Mouse (Mus musculus) cerebellum, postnatal 36 days (tissue): ENCODE results near the gene Maml3.
A peak's percentile ranks its signal among the peaks of the same experiment; 100 is the strongest.

Experiments
- DNase-seq, 2 experiments: peaks; one replicate each; pipeline ENCODE4 v3.0.0; 2021 to 2022; ENCODE audit warnings: mixed read lengths in 2 of 2

The Maml3 gene

DNA sequence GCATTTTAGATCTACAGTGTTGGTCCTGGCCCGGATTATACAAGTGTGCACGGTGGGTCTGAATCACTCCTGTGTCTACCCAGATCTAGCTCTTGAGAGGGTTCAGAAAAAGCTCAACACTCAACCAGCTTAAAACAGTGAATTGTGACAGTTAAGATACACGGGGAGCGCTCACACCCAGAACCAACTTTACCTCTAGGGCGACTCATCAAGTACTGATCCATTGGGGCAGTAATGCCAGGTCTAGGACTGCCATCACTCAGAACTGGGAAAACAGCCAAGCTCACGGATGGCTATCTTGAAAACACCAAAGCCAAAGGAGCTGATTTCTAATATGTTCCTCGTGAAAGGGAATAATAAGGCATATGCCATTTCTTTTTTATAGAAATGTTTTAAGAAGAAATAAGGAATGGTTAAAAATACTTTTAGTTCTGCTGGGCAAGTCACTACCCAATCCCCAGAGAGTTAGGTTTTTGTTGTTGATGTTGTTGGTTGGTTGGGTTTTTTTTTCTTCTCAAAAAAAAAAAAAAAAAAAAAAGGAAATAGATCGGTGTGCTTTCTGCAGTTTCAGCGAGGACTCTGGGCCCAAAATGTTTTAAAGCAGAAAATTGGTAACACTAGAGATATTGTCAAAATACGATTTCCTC is 103.9 kb downstream of the Maml3 start:
- no peak for DNase-seq

DNA sequence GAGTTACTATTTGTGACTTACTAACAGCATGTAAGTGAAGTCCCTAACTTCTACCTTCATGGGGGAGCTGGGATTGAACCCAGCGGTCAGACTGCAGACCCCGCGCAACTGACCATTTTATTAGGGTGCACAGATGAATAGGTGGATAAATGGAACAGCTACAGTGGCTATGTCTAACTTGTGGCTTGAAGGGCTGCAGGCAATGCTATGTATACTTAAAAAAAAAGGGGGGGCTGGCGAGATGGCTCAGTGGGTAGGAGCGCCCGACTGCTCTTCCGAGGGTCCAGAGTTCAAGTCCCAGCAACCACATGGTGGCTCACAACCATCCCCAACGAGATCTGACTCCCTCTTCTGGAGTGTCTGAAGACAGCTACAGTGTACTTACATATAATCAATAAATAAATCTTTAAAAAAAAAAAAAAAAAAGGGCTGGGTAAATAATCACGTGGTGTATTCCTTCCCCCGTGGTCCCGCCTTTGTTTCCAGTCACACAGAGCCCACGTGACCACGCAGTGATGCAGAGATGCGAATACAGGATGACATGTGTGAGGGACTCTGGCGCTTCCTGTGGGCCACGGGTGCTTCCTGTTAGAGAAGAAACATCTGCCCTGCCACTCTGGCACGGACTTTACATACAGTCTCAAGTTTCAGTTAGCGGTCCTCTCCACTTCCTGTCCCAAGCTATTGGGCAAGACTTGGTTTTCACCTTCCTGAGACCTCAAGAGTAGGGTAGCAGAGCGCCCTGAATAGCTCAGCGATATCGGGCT is 105.0 kb downstream of the Maml3 start:
- DNase-seq = no peak

DNA sequence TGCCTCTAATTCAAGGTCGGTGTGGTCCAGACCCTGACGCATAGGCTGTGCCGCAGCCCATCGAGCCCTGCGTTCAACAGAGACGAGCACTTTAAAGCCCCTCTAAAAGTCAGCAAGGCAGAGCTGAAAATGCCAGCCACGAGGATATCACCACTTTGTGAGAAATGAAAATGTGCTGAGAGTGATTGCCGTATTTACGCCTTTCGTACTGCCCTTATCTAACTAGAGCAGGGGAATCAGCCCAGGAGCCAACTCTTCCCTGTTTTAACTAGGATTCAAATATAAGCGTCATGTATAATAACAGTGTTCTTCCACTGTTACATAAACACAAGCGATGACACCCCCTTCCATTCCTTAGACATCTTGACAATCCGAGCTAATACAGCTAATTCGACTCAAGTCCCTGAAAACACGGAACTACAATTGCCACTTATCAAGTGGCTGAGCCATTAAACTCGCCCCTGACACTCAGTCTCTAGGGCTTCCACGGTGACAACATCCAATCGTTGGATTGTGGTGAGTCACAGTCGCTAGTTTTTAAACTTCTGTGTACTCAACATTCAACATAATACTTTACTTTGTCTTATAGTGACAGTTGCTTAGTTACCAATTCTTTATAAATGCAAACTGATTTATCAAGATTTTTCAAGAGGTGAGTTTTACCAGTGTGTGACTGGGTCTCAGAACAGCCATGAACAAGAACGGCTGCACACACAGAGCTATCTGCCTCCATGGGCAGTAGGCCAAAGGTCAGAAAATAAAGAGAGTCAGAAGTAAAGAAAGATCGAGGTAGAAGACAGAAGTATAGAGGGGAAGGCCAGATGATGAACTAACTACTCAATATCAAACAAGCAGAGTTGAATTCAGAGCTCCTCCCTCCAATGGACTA is 106.1 kb downstream of the Maml3 start:
- no peak for DNase-seq

DNA sequence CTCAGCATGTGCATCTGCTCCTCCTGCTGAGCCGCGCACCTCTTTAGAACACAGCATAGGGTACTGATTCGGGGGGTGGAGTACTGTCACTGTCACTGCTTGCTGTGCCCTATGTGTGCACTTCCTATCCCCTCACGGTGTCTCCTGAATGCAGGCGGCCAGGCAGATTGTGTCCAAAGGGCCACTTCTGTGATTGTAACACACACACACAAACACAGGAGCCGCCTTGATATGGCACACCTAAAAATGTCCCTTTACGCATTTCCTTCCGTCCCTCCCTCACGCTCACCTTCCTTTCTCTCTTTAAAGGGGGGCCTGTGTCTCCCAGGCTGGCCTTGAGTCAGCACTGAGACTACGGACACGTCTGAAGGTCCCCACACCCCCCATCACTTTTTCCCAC is 107.3 kb downstream of the Maml3 start:
- no peak for DNase-seq

DNA sequence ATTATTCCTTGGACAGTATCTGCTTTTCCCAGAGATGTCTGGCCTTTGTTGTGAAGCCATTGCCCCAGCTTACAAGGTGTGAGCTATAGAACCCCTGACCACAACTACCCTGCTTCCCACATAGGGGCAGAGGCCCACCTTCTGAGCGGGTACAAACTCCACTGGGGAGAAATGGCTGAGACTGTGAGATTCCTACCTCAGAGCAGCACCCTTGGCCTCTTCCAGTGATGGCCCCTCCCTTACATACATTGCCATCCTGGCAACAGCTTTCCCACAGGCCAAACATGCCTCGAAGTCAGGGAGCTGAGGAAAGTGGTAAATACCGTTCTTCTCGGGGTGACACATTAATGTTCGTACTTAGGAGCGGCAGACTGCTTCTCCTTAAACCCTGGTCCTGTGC is 118.4 kb downstream of the Maml3 start:
- no peak for DNase-seq

DNA sequence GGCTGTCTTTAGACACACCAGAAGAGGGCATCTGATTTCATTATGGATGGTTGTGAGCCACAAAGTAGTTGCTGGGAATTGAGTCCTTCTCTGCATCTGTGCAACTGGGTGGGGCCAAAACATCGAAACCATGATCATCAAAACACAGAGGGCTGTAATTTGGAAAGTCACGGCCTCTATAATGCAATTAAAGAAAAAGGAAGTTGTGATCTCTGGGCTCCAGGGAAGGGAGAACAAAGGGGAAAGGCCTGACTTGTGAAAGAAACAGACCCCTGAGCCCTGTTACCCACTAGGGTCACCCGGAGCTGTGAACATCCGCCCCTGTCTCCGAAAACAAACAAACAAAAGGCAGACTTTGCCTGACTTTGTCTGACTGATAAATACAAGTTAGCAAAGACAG is 123.4 kb downstream of the Maml3 start:
- no peak for DNase-seq

DNA sequence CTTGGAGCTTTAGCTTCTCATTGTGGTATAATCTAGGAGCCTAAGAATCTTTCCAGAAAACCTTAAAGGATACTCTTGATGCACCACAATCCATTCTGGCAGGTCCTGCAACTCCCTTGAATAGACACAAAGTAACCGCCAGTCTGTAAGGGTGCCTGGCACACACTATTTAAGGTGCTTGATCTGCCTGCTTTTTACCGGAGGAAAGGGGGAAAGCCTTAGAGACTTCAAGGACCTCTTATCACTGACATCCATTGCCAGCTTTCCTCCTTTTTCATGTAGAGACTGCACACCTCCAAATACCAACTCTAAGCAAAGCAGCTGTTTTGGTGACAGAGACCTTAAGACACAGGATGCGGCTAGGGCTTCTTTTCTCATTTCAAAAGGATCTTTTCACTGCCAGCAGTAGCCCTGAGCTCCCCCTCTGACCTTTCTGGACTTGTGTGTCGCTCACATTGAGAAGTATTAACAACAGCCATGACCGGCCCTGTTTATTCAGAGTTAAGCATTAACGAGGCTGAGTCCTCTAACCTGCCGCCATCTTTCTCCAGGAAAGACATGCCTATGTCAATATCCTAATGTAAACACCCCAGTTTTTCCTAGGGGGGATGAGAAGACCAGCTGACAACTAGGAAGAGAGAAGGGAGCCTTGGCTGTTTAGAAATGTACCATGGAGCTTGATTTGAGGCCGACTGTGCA is 127.1 kb downstream of the Maml3 start:
- DNase-seq = no peak

DNA sequence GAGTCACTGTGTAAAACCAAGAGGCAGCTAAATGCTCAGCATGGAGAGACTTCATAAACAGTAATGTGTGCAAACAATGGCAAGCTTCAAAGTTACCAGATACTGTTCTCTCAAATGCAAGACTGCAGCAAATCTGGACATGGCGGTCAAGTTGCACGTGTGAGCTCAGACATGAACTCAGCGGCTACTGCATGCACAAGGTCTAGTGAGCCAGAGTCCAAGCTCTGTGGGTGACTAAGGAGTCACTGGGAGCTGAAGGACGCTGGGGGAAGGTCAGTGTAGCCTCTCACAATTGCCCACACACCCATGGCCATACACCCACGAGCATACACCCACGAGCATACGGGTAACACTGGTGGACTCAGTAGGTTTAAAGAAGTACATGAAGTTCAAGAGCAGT is 130.3 kb downstream of the Maml3 start:
- DNase-seq = no peak

DNA sequence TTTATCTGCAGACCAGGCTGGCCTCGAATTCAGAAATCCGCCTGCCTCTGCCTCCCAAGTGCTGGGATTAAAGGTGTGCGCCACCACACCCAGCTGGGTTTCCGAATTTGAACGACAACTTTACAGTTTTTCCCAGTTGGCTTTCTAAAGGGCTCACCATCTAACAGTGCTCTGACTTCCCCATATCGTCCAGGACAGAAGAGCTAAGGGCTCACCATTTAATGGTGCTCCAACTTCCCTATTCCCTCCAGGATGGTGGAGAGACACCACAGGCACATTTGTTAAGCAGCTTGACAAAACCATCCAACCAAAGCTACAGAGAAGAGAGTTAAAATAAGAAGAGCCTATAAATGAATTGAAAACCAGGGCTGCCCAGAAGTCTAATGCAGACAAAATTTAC is 130.7 kb downstream of the Maml3 start:
- DNase-seq = no peak

DNA sequence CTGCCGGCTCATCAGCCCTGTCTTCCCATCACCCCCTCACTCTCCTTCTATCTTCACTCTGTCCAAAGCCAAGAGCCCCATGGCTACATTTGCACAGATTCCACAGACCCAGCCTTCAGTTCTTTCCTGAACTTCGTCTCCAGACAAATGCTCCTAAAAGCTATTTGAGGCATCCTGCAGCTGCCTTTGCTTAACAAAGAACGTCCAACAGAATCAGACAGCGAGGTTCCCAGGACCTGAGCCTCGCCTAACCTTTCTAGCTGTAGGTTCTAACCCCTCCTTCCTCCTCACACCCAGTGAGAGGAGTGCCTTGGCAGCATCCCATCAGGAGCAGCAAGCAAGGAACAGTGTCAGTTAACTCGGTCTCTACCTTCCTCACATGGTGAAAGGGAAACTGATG is 132.3 kb downstream of the Maml3 start:
- no peak for DNase-seq

DNA sequence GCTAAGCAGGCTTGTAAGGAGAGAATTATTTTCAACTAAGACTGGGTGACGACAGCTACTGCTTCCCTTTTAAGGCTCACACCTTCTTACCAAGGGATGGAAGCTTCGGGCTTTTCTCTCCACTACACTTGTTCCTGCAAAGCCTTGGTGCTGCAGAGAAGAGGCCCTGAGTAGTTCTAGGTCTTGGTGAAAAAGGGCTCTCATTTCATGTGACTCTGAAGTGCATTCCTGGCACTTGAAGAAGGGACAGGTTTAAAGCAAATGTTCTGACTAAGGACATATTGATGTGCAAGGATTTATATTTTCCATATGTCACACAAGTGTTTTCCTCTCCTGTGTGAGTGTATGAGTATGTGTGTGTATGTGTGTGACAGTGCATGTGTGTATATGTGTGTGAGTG is 134.4 kb downstream of the Maml3 start:
- no peak for DNase-seq

DNA sequence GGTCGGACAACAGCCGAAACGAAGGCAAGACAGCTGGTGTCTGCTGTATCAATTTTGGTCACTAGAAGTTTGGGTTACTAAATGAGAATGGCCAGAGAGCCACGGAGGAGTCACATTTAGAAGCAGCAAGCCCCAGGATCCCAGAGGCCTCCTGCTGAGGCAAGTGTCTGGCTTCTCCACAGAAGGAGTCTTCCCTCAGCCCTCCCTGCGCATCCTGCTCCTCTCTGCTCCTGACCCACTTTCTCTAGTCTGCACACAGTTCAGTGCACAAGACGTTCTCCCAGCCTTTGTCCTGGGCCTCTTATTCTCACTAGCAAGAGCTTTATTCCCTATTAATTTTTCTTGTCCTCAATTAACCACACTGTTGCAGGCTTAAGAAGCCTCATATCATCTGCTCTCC is 135.4 kb downstream of the Maml3 start:
- DNase-seq = peak; percentile 26 to 32

DNA sequence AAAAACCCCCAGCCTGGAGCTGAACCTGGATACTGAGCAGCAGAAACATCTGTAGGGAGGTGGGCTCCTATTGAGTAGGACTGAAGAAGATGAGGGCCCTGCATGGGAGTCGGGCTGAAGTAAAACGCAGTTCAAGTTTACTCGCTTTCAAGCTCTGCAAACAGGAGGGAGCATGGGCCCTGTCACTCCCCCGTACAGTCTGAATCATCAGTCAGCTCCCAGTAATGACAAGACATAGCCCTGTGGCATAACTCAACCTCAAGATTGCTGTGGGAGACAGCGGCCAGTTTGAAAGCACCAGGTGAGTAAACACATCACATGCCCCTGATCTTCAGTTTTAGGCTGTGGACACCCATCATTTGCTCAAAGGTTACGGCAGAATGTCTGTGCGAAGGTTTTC is 139.0 kb downstream of the Maml3 start:
- no peak for DNase-seq

DNA sequence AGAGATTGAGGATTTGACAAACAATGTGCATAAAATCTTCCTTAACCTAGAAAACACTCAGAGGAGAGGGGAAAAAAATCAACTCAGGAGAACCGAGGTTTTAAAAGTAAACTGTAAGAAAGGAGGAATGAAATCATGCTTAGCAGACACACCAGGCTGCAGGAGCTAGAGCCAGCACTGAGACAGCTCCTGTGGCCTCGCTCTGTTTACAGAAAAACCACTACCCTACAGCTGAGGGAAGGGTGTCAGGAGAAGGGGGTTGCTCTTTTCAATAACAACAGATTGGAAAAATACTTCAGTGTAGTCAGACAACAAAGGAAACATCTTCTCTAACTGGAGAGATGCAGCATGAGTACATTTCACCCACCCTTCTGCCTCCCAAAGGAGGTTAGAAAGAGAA is 139.4 kb downstream of the Maml3 start:
- DNase-seq = no peak

DNA sequence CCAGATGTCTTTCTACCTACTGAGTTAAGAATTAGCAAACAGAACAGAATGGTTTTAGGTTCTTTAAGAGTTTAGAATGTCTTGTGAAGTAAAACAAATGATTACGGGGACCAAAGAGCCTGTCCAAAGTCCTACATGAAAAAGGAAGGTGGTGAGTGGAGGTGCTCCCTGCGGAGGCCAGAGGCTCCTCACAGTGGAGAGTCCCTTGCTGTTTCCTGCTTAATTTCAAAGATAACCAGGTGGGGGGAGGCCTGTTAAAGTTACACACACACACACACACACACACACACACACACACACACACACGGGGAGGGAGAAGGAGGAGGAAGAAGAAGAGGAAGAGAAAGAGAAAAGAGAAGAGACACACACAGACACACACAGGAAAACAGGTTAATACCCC is 139.9 kb downstream of the Maml3 start:
- DNase-seq = no peak

DNA sequence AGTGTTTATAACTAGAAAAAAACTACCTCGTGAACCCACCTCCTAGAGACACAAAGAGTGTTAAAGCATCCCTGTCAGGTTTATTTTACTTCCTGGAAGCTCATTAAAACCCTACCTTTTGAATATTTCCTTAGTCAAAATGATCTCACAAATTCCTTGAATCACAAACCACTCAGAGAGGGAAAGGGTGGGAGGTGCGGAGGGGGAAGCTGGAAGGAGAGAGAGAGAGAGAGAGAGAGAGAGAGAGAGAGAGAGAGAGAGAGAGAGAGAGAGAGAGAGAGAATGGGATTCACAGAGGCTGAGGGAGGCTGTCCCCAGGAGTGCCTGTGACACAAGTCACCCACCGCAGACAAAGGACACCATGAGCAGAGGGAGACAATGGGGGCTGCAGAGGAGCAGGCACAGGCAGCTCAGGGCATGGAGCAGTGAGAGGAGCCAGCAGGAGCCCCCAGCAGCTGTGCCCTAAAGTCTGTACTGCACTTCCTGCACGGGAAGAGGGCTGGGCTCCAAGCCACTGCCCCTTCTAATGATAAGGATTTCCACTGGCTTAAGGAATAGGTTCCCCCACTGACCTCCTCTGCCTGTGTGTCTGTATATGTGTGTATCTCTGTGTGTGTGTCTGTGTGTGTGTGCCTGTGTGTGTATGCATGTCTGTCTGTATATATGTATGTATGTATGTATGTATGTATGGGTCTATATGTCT is 140.8 kb downstream of the Maml3 start:
- no peak for DNase-seq

DNA sequence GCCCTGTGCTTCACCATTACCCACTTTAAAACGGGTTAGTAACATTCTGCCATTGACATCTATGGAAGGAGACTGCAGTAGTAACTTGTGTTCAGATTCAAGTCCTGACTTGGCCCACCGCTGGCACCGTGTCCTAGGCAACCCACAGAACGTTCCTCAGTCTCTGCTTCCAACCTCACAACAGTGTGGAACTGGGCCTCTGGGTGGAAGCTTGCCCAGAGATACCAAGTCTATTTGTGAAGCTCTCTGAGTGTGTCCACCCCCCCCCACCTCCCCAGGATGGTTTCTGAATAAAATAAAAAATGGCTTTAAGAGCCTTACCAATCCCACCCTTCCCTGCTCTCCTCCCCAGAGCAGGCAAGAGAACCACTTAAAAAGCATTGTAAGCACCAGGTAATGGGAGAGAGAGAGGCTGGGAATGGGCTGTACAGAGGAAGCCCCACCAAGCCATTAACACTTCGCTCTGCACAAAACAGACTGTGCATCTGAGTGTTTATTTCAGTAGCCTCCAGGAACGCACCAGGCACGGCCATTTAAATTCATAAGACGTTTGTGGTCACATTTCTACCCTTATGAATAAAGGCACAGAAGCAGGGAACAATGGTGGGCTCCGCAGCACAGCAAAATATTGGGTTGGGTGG is 141.6 kb downstream of the Maml3 start:
- no peak for DNase-seq

DNA sequence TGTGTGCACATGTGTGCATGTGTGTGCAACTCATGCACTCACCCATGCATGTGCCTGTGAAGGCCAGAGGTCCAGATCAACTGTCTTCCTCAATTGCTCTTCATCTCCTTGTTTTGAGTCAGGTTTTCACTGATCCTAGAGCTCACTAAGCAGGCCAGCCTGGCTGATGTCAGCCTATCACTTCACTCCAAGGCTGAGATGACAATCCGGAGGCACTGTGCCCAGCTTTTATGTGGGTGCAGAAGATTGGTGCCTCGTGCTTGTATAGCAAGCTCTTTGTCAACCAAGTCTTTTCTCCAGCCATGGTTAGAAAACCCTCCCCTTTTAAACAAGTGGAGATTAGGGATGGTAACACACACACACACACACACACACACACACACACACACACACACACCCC is 146.1 kb downstream of the Maml3 start:
- DNase-seq = no peak

DNA sequence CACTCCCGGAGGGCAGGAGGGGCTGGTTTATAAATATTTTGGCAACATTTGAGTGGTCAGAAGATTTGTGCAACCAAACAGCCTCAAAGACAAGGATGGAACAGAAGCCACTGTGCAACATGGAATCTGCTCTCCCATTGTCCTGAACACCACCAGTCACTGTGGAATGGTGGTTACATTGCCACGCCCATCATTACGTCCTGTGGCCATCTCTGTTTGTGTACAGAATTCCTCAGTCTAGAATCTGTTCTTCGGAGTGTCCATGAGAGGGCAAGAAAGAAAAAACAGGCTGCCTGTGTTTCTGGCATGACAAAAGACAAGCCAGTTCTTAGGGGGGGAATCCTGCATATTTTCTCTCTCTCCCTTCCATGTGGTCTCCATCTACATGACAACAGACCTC is 150.4 kb downstream of the Maml3 start:
- no peak for DNase-seq

DNA sequence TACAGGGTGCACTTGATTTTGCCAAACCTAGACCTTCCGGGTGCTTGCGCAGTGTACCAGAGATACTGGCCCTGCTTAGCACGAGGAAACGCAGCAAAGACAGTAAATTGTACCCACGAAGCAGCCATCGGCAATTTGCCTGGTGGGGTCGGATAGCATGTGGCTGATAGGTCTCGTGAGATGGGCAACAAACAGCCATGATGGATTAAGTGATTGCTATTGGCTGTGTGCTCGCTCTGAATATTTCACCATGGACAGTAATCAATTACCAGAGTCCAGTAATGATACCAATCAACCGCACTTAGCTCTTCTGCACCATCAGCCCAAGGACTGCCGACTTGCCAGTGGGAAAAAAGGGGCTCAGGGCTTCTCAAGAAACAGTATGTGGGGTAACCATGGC is 150.9 kb downstream of the Maml3 start:
- no peak for DNase-seq

DNA sequence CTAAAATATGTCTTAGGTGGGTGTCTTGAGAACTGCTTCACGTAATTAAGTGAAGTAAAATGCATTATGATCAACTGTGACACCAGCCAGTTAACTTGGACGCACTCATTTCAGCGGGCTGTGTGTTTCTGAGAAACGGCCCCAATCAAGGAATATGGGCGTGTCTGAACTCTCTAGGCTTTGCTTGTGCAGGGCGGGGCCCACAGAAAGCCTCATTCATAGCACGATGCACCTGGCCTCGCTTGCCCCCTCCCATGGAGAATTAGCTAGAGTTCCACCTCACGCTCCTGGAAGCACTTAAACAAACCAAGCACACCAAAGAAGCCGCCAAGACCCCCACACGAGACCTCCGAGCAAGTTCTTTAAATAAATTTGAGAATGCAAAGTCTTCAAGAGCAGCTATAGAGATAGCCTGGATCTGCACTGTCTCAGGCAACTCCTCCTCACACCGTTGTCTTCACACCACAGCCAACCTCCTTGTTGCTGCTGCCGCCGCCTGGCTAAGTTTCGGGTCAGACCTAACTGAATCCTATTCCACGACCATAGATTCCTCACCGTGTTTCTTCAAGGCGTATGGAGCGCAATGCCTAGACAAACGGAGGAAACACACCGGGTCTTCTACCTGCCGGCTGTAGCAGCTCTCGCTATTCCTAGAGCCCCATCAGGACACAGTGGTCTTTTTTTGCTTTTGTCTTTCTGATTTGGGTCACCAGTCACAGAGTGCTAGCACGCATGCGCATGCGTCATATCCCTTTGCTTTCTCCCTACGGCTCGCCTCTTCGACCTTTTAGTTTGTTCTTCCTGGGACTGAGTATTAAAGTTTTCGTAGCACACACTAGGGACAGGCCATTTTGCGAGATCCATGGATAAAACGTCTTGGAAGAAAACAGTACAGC is 151.9 kb downstream of the Maml3 start:
- DNase-seq = no peak
